Comparison of ENCODE assay signal across 10 mouse cellular contexts in the genomic region with DNA sequence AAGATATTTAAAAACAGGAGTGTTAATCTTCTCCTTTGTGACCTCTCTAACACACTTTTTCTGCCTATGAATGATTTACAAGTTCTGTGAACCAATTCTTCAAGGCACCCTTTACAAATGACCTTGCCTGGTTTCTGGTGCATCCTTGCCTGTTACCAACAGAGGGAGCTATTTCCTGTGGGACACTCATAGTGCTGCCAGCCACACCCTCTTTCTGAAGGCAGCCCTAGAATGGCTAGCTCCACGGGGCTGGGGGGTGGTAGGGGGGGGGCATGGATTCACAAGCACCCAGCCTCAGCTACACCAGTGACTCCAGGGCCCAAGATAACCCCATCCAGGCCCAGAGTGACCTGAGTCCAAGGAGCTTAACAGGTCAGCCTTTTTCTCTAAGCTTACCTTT.
A peak's percentile ranks its signal among the peaks of the same experiment; 100 is the strongest.
DNase-seq lines count a peak whose midpoint lies in the region; ATAC-seq lines count a peak whose summit lies in the region.
"Had no signal": no experiment of that assay in that cellular context is flagged by ENCODE, and none has a peak within 500 bp of the region (broad histone marks: within the 10 kb centered on the region; RNA-seq: fewer than 3 reads in every experiment).

No protein-coding gene starts in this region.

- H3K36me3 ChIP-seq in limb, embryonic 11.5 days (ENCODE audit: control insufficient read depth, insufficient read depth, low read length): no peaks in the 10 kb centered on the region
- H3K36me3 ChIP-seq: embryonic facial prominence, embryonic 13.5 days; limb, embryonic 13.5 days had no signal

- peak; percentile 7 for DNase-seq in layer of hippocampus, adult 11-12 months (ENCODE audit: low spot score)
- DNase-seq in layer of hippocampus, postnatal 14 days (ENCODE audit: low spot score in 2 of 2): no peak
- peak; percentile 67 for DNase-seq in NIH3T3 (ENCODE audit: low read depth)
- peak; percentile 8 for DNase-seq in c-Kit-positive CD71-positive TER-119-negative erythroid progenitor cells, embryonic 14.5 days (ENCODE audit: low read depth)
- DNase-seq in limb, embryonic 11.5 days (ENCODE audit: low spot score): peak; percentile 59
- DNase-seq in thymus, postnatal 14 days: peak; percentile 40
- DNase-seq in spleen, postnatal 4 days (ENCODE audit: low spot score in 2 of 2): no peak
- no peak for DNase-seq in layer of hippocampus, adult 8-10 months (ENCODE audit: low spot score in 2 of 2)

- no peak for ATAC-seq in limb, embryonic 11.5 days (ENCODE audit: insufficient number of reproducible peaks, low FRiP score, low TSS enrichment, low read depth)

- no peaks in the 10 kb centered on the region for H3K27me3 ChIP-seq in limb, embryonic 11.5 days (ENCODE audit: control insufficient read depth, insufficient read depth, low read length)
- H3K27me3 ChIP-seq: embryonic facial prominence, embryonic 13.5 days; limb, embryonic 13.5 days had no signal

- no peak overlapping the region for H3K4me3 ChIP-seq in limb, embryonic 11.5 days (ENCODE audit: low read depth, low read length)
- H3K4me3 ChIP-seq: embryonic facial prominence, embryonic 13.5 days; limb, embryonic 13.5 days had no signal

- H3K9ac ChIP-seq in limb, embryonic 11.5 days (ENCODE audit: low read length): no peak overlapping the region
- H3K9ac ChIP-seq: embryonic facial prominence, embryonic 13.5 days; limb, embryonic 13.5 days had no signal

- H3K9me3 ChIP-seq in limb, embryonic 11.5 days (ENCODE audit: control insufficient read depth, low read length): no peaks in the 10 kb centered on the region
- H3K9me3 ChIP-seq: embryonic facial prominence, embryonic 13.5 days; limb, embryonic 13.5 days had no signal

- no peak overlapping the region for H3K27ac ChIP-seq in limb, embryonic 11.5 days (replicated peaks; ENCODE audit: low read depth, low read length)
- H3K27ac ChIP-seq: embryonic facial prominence, embryonic 13.5 days; limb, embryonic 13.5 days had no signal

- no peak overlapping the region for H3K4me2 ChIP-seq in limb, embryonic 11.5 days (ENCODE audit: low read depth, severe bottlenecking)
- H3K4me2 ChIP-seq: embryonic facial prominence, embryonic 13.5 days; limb, embryonic 13.5 days had no signal

- peaks cover 3% of the 10 kb centered on the region for H3K4me1 ChIP-seq in limb, embryonic 11.5 days (ENCODE audit: control insufficient read depth, insufficient read depth, low read length)

- 5% methylated on average over 1 of the region's 1 CpGs for WGBS in limb, embryonic 11.5 days

Comparison
In these comparisons a context has a peak if more than half of its experiments do, and no peak if none do; other contexts are left out.
1. DNase-seq: peak in layer of hippocampus, adult 11-12 months (single experiment), NIH3T3 (single experiment), c-Kit-positive CD71-positive TER-119-negative erythroid progenitor cells, embryonic 14.5 days (single experiment), limb, embryonic 11.5 days (single experiment) and thymus, postnatal 14 days (single experiment); none in layer of hippocampus, postnatal 14 days (0 of 2), spleen, postnatal 4 days (0 of 2) and layer of hippocampus, adult 8-10 months (0 of 2).